Mouse (Mus musculus) frontal cortex, postnatal 36 days (tissue): ENCODE results near the gene Rnf19b.

ENCODE experiments used
- DNase-seq, 2 experiments: peaks; one replicate each; pipeline ENCODE4 v3.0.0; 2022; ENCODE audit warnings: low spot score in 2 of 2

The Rnf19b gene

GRCm38 (mm10) chr4:129117720-129118510 lies 59.8 kb downstream of the Rnf19b start:
- DNase-seq, result no peak

DNA sequence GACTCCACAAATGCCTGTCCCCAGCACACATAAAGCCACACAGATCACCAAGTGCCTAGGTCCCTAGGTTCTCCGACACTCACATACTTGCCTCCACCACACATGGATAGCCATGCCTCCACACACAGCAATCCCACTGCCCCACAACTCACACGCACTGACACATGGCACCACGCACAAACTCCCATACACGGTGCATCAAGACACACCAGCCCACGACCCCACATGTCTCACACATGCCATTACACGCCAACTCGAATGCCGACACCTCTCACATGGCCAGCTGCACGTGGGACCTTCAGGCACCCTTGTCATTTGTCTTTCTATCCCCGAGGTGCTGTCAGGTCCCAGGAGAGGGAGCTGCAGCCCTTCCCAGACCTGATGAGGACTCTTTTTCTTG lies 61.6 kb downstream of the Rnf19b start:
- no peak for DNase-seq

DNA sequence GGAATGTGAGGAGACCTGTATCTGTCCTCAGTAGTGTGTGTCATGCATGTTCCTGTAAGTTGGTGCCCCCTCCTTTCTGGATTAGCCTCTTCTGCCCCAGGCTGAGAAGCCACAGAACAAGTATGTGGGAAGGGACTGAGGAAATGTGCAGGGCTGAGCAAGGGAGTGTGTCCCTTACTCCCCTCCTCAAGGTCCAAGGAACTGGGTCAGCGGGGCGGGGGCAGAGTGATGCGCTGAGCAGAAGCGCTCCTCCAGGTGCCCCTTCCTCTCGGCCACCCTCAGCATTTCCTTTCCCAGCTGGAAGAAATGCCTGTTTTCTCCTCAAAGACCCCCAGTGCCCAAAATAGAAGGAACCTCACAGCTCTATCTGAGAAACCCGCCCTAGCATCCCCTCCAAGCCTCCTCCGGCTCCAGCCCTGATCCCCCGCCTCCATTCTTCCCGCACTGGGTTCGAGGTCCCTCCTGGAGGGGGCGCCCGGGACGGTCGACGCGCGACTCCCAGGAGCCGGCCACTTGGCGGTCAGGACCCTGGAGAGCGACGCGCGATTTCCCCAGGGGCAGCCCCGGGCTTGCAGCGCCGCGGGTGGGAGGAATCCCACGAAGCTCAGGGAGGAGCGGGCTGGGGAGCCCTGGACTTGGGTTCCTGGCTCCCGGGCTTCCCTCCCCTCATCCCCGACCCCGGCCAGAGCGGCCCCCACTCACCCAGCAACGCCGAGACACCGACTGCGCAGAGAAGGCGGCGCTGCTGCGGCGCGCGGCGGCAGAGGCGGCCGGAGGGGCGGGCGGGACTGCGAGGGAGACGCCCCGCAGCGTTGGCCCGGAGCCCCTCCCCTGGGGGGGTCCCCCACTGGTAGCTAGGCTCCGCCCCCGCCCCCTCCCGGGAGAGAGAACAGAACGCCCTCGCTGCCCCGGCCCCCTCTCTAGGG lies 62.7 kb downstream of the Rnf19b start:
- DNase-seq, result peak in 1 of 2 experiments; percentile 61

- DNase-seq, result peak in 1 of 2 experiments; percentile 5
These were observed 63.6 kb downstream of the Rnf19b start, which contains the start of gene Hpca for GRCm38 (mm10) chr4:129121569-129122086. Gene Hpca (minus strand): TSS chr4:129122036.

- DNase-seq, result peak in 1 of 2 experiments; percentile 3
These were observed 64.0 kb downstream of the Rnf19b start for GRCm38 (mm10) chr4:129122107-129122506.

DNA sequence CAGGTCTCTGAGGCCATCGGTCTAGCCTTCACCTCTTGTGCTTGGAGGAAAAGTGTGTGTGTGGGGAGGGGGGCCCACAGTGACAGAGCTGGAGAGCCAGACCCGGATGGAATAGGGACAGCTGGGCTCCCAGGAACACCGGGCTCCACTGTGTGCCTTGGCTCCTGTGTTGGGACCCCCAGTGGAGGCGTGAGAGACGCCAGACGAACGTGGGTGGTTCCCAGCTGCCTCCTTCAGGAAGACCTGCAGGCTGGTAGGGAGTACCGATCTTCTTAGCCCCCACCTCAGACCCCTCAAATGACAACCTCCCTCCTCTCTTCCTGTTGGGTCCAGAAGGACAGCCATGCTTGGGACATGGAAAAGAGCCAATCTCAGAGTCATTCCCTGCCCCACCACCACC lies 64.6 kb downstream of the Rnf19b start:
- DNase-seq, result no peak

DNA sequence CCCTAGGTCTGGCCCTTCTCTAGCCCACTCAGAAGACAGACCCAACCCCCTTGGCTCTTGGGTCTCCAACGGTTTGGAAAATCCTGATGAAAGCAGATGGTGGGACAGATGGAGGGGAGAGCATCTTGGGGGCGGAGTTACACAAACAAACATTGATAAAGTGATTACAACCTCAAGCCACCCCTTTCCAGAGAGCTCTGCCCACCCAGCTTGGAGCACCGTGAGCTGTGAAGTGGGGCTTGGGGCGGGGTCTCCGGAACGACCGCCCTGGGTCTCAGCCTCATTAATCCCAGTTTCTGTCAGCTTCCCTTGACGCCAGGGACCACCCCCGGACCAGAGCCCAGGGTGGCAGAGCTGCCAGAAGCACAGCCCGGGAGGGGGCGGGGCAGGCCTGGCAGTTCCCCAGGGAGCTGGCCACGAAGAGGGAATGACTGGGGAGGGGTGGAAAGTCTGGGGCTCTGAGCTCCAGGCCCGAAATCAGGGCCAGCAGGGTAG lies 66.6 kb downstream of the Rnf19b start:
- peak in 1 of 2 experiments; percentile 71 for DNase-seq

DNA sequence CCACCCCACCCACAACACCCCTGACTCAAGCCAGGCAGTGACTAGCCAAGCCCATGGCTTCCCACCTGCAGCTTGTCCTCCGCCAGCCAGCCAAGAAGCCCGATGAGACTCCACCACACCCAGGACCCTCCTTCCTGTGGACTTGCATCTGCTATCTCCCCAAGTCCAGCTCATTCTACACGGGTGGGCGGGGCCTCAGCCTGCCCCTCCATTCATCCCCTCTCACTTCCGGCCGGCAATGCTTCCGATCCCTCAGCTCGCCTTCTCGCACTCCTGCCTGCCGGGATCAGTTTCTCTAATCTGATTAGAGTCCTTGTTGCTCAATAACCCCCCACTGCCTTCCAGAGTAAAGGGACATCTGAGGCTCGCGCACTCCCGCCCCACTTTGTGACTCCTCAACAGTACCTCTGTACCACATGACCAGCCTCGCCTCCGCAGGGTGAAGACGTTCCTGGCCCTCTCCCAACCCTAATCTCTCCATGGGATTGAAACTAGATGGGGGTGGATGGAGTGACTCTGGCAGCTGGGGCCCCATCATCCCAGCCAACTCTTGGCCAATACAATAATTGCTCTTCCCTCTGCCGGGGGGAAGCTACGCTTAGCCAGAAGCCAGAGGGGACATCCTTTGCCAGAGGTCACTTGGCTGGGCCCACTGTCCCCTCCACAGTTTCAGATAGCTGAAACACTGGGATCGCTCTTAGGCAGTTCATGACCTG lies 67.8 kb downstream of the Rnf19b start:
- DNase-seq, result no peak

- DNase-seq, result peak in 1 of 2 experiments; percentile 57
These were observed 70.7 kb downstream of the Rnf19b start for GRCm38 (mm10) chr4:129128582-129129338.

- DNase-seq, result no peak
These were observed 71.3 kb downstream of the Rnf19b start for GRCm38 (mm10) chr4:129129387-129129786.

DNA sequence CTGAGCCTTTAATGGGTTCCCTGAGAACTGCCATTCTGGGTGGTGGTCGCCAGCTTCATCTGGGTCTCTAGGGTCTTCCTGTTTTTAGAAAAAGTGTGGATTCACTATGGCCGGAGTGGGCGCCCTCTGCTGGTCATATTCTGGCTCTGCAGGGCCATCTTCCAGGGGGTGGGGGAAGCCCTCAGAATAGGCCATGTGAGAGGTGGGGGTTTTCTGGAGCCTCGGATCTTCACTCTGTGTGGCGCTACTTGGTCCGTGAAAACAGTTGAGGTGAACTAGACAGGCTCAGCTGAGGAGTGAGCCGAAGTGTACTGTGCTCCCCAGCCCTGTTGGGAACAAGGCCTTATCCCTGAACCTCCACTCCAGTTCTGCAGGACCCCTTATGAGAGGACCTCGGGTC lies 72.1 kb downstream of the Rnf19b start:
- no peak for DNase-seq

DNA sequence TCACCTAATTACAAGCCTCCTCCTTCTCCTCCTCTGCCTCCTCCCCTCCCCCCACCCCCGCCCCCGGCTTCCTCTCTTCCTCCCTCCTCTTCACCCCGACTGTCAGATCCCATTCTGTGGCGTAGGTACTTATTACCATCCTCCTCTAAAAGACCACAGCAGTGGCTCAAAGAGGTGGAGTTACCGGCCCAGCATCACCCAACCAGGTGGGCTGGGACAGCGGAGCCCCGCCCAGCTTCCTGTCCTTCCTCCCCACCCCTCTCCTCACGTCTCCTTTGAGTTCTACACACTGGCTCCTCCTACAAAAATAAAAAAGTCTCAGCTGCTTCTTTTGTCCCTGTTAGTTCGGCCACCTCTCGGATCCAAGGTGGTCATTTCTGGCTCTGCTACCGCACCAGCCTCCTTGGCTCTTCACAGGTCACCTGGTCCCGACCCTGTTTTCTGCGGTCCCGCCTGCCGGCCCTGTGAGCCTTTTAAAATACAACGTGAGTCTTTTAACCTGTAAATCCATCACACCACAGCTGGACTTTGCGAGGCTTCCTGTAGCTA lies 72.8 kb downstream of the Rnf19b start:
- DNase-seq, result no peak

GRCm38 (mm10) chr4:129134799-129135585 lies 76.9 kb downstream of the Rnf19b start:
- DNase-seq, result peak in 1 of 2 experiments; percentile 80
